Mouse (Mus musculus) regulatory T cell (primary cell): ENCODE measurements around the gene Cpm.

Experiments used
- in situ Hi-C: fragments of 300-600 bp; cut with MboI, MseI; formaldehyde crosslinking; loops from one replicate; pipeline ENCODE4 v1.15.1; 2025; ENCODE audit warnings: high pct_unique_total_duplicates

Cpm gene

GRCm38 (mm10) chr10:117662316-117663055 lies 33.2 kb downstream of the Cpm start:
- in situ Hi-C loops, result no loop called here

- in situ Hi-C loops, result no loop called here
These were observed 34.0 kb downstream of the Cpm start for GRCm38 (mm10) chr10:117663056-117663864.

- in situ Hi-C loops, result no loop called here
These were observed 34.5 kb downstream of the Cpm start for GRCm38 (mm10) chr10:117663865-117664200.

DNA sequence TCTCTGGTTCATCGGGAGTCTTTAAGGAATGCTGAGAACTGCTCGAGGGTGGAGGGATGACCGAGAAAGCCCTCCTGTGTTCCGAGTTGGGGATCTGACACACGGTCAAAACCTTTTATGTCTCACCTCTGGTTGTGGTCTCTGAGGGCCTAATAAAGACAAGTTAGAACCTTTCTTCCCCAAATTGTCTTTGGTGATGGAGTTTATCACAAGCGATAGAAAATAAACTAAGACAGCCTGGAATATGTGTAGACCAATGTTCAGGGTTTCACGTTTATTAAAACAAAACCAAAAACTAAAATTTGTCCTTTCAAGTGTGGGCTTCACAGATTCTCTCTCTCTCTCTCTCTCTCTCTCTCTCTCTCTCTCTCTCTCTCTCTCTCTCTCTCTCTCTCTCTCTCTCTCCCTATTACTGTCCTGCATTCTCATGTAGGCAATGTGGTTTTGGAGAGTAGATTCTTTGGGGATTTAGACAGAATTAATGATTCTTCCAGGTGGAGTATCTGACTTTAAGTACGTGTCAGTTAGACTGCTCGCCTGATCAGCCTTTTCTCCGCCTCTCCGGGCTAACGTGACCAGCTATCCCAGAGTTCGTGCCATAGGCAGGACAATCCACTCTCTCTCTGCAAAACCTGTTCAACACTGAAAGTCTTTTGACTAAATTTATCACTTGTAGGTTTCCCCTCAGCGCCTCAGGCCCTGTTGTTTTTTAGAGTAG lies 35.1 kb downstream of the Cpm start:
- in situ Hi-C loops, result no loop called here

- in situ Hi-C loops, result no loop called here
These were observed 35.6 kb downstream of the Cpm start for GRCm38 (mm10) chr10:117664926-117665209.

DNA sequence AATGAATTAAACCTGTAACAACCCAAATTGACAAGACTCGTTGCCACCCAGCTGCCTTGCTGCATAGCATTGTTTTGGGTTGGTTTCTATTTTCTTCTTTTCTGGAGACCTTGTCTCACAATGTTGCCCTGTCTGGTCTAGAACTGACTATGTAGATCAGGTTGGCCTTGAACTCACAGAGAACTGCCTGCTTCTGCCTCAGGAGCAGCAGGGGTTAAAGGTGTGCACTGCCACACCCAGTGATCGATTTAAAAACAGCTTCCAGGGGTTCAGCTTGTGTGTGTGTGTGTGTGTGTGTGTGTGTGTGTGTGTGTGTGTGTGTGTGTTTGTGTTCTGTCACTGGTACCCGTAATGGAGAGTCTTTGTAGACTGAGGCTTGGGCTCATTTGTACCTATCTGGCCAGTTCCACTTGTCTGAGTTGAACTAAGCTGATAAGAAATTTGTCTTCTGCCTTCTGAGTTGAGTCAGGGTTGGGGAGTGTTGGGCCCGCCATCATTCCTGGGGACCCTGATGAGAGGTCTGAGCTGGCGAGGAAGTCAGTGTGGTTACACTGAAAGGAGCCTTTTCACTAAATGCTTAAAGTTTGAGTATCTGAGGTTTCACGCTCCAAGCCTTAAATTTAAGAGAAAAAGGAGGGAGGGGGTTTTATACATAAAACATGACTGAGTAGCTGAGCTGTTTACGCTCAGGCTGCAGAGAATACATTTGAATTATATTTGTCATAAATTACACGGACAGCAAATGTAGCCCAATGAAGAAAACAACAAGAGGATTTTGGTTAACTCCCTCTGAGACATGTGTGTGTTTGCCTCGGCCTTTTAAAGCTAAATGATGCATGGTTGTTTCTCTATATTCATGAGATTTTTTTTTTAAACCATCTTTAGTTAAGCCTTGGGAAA lies 36.3 kb downstream of the Cpm start:
- in situ Hi-C loops, result no loop called here

- in situ Hi-C loops, result no loop called here
These were observed 37.1 kb downstream of the Cpm start for GRCm38 (mm10) chr10:117666361-117666760.

- in situ Hi-C loops, result no loop called here
These were observed 37.8 kb downstream of the Cpm start for GRCm38 (mm10) chr10:117666947-117667630.

GRCm38 (mm10) chr10:117667663-117668507 lies 38.6 kb downstream of the Cpm start:
- in situ Hi-C loops, result no loop called here

- in situ Hi-C loops, result no loop called here
These were observed 39.4 kb downstream of the Cpm start for GRCm38 (mm10) chr10:117668546-117669300.

GRCm38 (mm10) chr10:117669449-117670090 lies 40.3 kb downstream of the Cpm start:
- in situ Hi-C loops, result no loop called here

GRCm38 (mm10) chr10:117670092-117670491 lies 40.8 kb downstream of the Cpm start:
- in situ Hi-C loops, result no loop called here

- in situ Hi-C loops, result no loop called here
These were observed 41.5 kb downstream of the Cpm start for GRCm38 (mm10) chr10:117670791-117671190.

GRCm38 (mm10) chr10:117671266-117671665 lies 42.0 kb downstream of the Cpm start:
- in situ Hi-C loops, result no loop called here

DNA sequence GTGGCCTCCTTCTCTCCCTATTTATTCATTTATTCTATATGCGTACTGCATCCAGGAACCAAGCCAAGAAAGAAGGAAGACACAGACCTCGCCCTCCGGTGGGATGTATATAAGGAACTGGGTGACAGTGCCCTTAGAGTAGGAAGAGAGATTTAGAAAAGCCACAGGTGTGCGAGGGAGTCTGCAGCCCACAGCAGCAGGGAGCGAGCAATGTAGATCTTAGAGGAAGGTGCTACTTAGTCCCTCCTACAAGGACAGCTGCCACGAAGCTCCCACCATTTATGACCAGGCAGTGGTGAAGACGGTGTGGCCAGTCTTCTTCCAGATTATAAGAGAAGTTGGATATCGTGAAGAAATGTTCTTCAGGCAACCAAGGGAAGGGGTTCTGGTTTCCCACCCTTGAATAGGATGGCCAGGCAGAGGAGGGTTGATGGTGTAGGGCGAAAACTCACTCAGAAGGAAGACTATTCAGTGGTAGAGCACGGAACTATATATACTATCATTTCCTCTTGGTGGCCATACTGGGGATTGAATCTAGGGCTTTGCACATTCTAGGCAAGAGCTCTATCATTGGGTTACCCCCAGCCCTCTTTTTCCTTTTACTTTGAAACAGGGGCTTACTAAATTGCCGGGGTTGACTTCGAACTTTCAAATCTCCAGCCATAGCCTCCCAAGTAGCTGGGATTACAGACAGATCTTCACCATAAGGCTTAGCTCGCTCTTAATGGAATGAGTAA lies 42.8 kb downstream of the Cpm start:
- in situ Hi-C loops, result no loop called here

- in situ Hi-C loops, result no loop called here
These were observed 43.4 kb downstream of the Cpm start for GRCm38 (mm10) chr10:117672693-117673092.

DNA sequence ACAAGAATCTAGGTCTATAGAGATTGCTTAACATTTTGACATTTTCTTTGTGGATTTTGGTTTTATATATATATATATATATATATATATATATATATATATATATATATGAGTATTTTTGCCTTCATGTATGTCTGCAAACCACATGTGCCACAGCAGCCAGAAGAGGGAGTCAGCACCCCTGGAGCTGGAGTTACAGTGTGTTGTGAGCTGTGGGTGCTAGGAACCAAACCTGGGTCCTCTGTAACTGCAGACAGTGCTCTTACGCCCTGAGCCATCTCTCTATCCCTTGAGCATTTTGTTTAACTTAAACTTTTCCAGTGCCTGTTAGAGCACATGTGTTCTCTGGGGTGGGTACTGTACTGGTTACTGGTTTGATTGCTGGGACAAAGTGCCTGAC lies 44.6 kb downstream of the Cpm start:
- in situ Hi-C loops, result no loop called here

DNA sequence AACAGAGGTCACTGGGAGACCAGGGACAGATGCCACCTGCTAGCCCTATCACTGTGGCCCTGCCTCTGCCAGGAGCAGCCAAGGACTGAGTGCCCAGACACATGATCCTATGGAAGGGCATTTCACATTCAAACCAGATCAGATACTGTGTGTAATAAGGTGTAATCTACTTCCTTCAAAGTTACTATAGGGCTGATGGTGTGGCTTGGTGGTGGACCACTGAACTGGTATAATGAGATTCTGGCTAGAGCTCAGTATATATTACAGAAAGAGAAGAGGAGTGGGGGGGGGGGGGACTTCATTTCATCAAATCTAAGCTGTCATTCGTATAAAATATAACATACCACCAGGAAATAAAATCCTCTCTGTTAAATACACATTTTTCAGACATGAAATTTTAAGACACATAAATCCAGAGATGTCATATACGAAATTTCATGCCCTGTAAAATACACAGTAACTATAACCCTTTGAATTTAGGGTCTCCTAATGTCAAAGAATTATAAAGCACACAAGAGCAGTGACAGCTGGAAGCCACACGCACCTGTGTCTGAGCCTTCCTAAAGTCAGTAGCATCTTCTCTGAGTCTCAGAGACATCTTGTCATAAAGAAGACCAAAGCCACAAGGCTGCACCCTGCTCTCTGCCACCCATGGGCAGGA lies 45.2 kb downstream of the Cpm start:
- in situ Hi-C loops, result loop anchor here (5.0 kb wide), 1 partner anchor 217 kb away; no protein-coding TSS in a partner anchor
